Mouse (Mus musculus): Measurements from ENCODE around the gene Fgf8.

Fgf8 gene

DNA sequence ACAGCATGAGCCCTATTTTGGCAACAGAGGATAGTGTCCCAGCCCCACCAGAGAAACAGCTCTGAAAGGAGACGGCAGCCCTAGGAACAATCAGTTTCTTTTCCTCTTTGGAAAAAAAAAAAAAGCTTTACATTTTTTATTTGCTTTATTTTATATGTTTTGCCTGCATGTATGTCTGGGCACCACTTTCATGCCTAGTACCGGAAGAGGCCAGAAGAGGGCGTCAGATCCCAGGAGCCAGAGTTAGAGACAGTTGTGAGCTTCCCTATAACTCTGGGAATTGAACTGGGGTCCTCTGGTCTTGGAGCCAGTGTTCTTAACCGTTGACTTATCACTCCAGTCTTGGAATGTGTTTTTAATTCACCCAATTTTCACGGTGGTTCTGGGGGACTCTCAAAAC is 20.5 kb downstream of the Fgf8 start:
- DNase-seq = no peak

DNA sequence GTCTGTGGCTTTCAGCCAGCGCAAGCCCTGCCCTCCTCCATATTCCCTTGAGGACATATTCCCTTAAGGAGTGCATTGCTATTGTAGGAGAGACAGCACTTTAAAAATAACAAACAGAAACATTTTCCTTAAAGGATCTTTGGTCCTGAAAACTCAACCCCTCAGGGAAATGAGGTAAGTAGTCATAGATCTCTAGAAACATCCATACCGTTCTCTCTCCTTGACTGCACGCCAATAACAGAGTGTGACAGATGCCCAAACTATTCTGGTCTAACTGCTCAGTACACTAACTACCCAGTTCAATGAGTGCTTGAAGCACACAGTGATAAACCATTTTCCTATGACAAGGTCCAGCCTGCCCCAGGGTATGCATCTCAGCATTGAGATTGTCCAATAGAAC is 24.4 kb downstream of the Fgf8 start:
- no peak for DNase-seq

GRCm38 (mm10) chr19:45717493-45718220 is 25.1 kb downstream of the Fgf8 start:
- DNase-seq = peak; percentile 62 to 76

DNA sequence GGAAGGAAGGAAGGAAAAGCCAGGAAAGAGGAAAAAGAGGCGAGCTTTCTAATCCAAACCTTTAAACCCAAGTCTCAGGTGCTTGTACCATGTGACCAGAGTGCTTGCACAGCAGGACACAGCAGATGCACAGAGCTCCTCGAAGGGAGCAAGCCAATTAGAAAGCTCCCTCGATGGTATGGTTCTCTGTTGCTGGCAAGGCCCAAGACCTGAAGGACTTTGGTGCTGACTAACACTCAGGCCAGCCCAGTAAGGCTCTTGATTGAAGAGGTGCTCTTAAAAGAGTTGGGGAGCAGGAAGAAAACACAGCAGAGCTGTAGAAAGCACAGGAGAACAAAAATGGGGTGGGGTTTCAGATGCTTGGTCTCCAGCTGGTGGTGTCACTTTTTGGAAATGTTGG is 34.0 kb downstream of the Fgf8 start:
- no peak for DNase-seq

- no peak for DNase-seq
These were observed 46.5 kb downstream of the Fgf8 start for GRCm38 (mm10) chr19:45696281-45696600.

DNA sequence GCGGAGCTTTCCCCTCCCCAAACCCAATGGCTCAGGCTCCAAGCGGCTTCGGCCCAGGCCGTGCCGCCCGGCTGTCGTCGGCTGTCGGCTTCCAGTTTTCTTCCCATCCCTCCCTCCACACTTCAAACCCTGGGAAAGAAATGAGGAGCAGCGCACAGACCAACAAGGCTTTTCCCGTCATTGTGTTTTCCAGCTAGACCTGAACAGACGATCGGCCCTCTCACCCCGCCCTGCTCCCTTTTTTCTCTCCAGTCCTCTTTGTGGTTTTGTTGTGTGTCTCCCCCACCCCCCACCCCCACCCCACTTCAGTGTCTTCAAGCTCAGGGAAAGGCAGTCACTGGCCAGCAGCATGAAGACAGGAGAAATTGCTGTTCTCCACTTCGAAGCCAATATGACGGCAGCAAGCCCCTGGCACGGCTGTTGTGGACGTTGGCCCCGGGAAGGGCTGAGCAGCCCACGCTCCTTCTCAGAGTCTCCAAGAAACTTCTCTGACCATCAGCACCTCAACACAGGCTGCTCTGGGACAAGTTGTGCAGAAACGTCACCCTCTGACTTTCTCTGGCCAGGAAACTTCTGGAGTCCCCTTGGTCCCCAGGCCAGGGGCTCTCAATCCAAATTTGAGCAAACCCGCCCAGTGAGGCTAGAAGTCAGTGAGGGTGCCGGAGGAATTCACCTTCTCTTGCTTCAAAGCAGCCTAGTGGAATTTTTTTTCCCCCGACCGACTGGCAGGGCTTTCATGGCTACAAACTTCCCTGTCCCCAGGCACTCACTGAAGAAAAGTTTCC is 47.0 kb downstream of the Fgf8 start:
- DNase-seq = peak; percentile 25 to 56

DNA sequence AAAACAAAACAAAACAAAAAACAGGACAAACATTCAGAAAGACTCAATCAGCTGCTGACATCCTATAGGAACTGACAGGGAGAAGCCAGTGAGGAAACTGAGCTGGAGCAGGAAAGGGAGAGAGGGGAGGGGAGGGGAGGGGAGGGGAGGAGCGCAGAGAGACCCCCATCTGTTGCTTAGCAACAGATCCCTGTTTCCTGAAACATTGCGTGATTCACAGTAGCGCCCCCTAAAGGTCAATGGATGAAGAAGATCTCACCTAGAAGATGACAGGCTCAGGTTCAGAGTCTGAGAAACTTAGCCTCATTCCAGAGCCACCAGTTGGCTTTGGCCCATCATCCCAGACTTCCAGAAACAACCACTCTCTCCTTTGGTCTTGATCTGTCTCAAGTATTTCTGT is 48.7 kb downstream of the Fgf8 start:
- DNase-seq = no peak

DNA sequence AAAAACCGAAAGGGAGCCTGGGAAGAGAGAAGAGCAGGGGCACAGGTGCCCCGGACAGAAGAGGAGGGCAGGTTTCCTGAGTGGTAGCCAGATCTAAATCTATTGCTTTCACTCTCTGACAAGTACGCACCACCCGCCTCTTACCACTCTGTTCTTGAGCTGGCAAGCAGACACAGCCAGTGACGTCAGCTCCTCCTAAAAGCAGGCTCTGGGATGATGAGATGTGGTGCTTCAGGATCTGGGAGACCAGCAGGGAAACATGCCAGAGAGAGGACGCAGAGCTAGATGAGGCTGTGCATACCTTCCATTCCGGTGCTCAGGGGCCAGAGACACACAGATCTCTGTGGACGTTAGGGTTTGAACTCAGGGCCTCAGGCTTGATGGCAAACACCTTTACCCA is 50.5 kb downstream of the Fgf8 start:
- DNase-seq = no peak

- DNase-seq = peak; percentile 14 to 40
These were observed 51.6 kb downstream of the Fgf8 start for GRCm38 (mm10) chr19:45691001-45691535.

DNA sequence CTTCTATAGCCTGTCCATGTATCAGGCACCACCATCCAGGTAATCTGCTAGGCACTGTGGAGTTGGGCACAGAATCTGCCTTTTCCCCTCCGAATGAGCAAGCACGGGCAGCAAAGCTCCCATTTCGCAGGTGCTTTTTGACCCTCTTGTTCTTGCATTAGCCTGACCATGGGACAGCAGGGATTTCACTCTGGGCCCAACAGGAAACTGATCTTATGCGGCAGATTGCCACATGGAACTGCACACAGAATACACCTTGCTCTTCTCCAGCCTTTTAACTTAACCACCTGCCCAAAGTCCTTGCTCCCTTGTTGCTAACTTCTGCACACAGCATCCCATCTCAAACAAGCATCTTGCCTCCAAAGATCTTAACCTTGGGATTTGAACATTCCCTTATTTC is 55.7 kb downstream of the Fgf8 start:
- no peak for DNase-seq
